Comparison of ENCODE assay signal across 13 mouse cellular contexts in genomic region chr9:80022821-80023220, GRCm38 (mm10). TPM values are rescaled to one million over a fixed set of nuclear protein-coding genes. Genes with fewer than 3 reads are reported as not detected.
A peak's percentile ranks its signal among the peaks of the same experiment; 100 is the strongest.
DNase-seq lines count a peak whose midpoint lies in the region; ATAC-seq lines count a peak whose summit lies in the region.
"Had no signal": no experiment of that assay in that cellular context is flagged by ENCODE, and none has a peak within 500 bp of the region (broad histone marks: within the 10 kb centered on the region; RNA-seq: fewer than 3 reads in every experiment).

No protein-coding gene starts in this region.

- DNase-seq in embryo, embryonic 11 days: peak; percentile 10
- DNase-seq in embryo, embryonic 10 days (ENCODE audit: low spot score): no peak
- DNase-seq in ZHBTc4 (ENCODE audit: low read depth, low spot score): peak; percentile 35
- DNase-seq in heart, postnatal 10 days: peak; percentile 14 to 23
- DNase-seq in left cerebral cortex, adult 9 months (ENCODE audit: low spot score in 2 of 2): no peak
- DNase-seq in left cerebral cortex, postnatal 14 days (ENCODE audit: low spot score in 2 of 2): no peak
- DNase-seq: cerebellum, adult 11-12 months; thymus, adult 2 months had no signal

- no peaks in the 10 kb centered on the region for H3K27me3 ChIP-seq in kidney, embryonic 15.5 days
- H3K27me3 ChIP-seq in kidney, embryonic 14.5 days (ENCODE audit: control insufficient read depth, insufficient read depth, low read length): no peaks in the 10 kb centered on the region
- H3K27me3 ChIP-seq: hindbrain, embryonic 15.5 days; limb, embryonic 13.5 days had no signal

- H3K9ac ChIP-seq in kidney, embryonic 15.5 days: no peak overlapping the region
- H3K9ac ChIP-seq in kidney, embryonic 14.5 days (ENCODE audit: low read depth, low read length): no peak overlapping the region
- H3K9ac ChIP-seq: hindbrain, embryonic 15.5 days; limb, embryonic 13.5 days had no signal

- H3K4me2 ChIP-seq in kidney, embryonic 15.5 days: no peak overlapping the region
- H3K4me2 ChIP-seq in kidney, embryonic 14.5 days (replicated peaks; ENCODE audit: low read depth, low read length): no peak overlapping the region
- H3K4me2 ChIP-seq: hindbrain, embryonic 15.5 days; limb, embryonic 13.5 days had no signal

- H3K4me1 ChIP-seq in kidney, embryonic 15.5 days: 0 out of 2 replicates have a peak, but pooled peaks cover 9% of the 10 kb centered on the region
- H3K4me1 ChIP-seq in kidney, embryonic 14.5 days (ENCODE audit: control insufficient read depth, insufficient read depth, low read length): no peaks in the 10 kb centered on the region
- H3K4me1 ChIP-seq: hindbrain, embryonic 15.5 days; limb, embryonic 13.5 days had no signal

- ATAC-seq in kidney, embryonic 15.5 days (replicated peaks; ENCODE audit: low FRiP score): 0 out of 2 replicates have a peak, but pooled peaks have one; percentile 30
- no peak for ATAC-seq in kidney, embryonic 14.5 days (ENCODE audit: low FRiP score, low TSS enrichment)

- no peak overlapping the region for H3K27ac ChIP-seq in kidney, embryonic 15.5 days
- H3K27ac ChIP-seq in kidney, embryonic 14.5 days (ENCODE audit: low read depth, low read length): no peak overlapping the region
- H3K27ac ChIP-seq: hindbrain, embryonic 15.5 days; kidney, postnatal 0 days; limb, embryonic 13.5 days had no signal

- intact Hi-C loops in heart, postnatal 10 days (cut with DNase I): loop anchor here (10.0 kb wide), 1 partner anchor 1248 kb away; no protein-coding TSS in a partner anchor
- intact Hi-C loops in left cerebral cortex, postnatal 14 days (cut with DNase I): no loop called here

- WGBS in kidney, embryonic 15.5 days: 62% methylated on average over 8 of the region's 8 CpGs
- 69% methylated on average over 8 of the region's 8 CpGs for WGBS in kidney, embryonic 14.5 days

- no peaks in the 10 kb centered on the region for H3K36me3 ChIP-seq in kidney, embryonic 15.5 days
- no peaks in the 10 kb centered on the region for H3K36me3 ChIP-seq in kidney, embryonic 14.5 days (ENCODE audit: control insufficient read depth, insufficient read depth, low read length)
- H3K36me3 ChIP-seq: hindbrain, embryonic 15.5 days; limb, embryonic 13.5 days had no signal

- no peaks in the 10 kb centered on the region for H3K9me3 ChIP-seq in kidney, embryonic 15.5 days (replicated peaks)
- H3K9me3 ChIP-seq in kidney, embryonic 14.5 days (ENCODE audit: control insufficient read depth, low read length): no peaks in the 10 kb centered on the region
- H3K9me3 ChIP-seq: hindbrain, embryonic 15.5 days; limb, embryonic 13.5 days had no signal

- no peak overlapping the region for H3K4me3 ChIP-seq in kidney, embryonic 15.5 days (replicated peaks)
- H3K4me3 ChIP-seq in kidney, embryonic 14.5 days (ENCODE audit: low read length): no peak overlapping the region
- H3K4me3 ChIP-seq: hindbrain, embryonic 15.5 days; limb, embryonic 13.5 days had no signal

RNA-seq across cellular contexts. Expression of gene Filip1, which starts 10.2 kb away (rescaled TPM):
- polyA plus RNA-seq in kidney, embryonic 15.5 days (2015; fragmentation: Nextera tagmentation; extraction: Ambion mirVana): 5.8 and 6.5 TPM in 2 replicates
- 1.9 and 4.5 TPM in 2 replicates for polyA plus RNA-seq in kidney, embryonic 14.5 days (2014; fragmentation: Nextera tagmentation; extraction: Ambion mirVana)
- 100 to 1,000 TPM; 129 to 143 TPM for total RNA-seq in heart, postnatal 10 days (2021)
- 10 to 100 TPM; 17.8 to 20.9 TPM for total RNA-seq in left cerebral cortex, postnatal 14 days (2021)

RNA-seq across cellular contexts. Expression of gene Senp6, which starts 43.9 kb away (rescaled TPM):
- 50.2 and 50.7 TPM in 2 replicates for polyA plus RNA-seq in kidney, embryonic 15.5 days (2015; fragmentation: Nextera tagmentation; extraction: Ambion mirVana)
- polyA plus RNA-seq in kidney, embryonic 14.5 days (2014; fragmentation: Nextera tagmentation; extraction: Ambion mirVana): 73.5 and 82.3 TPM in 2 replicates
- total RNA-seq in heart, postnatal 10 days (2021): 10 to 100 TPM; 87.9 to 91.3 TPM
- 10 to 100 TPM; 95.9 to 97.9 TPM for total RNA-seq in left cerebral cortex, postnatal 14 days (2021)

Comparison
In these comparisons a context has a peak if more than half of its experiments do, and no peak if none do; other contexts are left out.
1. DNase-seq: peak in embryo, embryonic 11 days (single experiment), ZHBTc4 (single experiment) and heart, postnatal 10 days (2 of 2); none in embryo, embryonic 10 days (single experiment), left cerebral cortex, adult 9 months (0 of 2) and left cerebral cortex, postnatal 14 days (0 of 2).
2. RNA of gene Filip1, which starts 10.2 kb away (total RNA-seq): 129 to 143 TPM in heart, postnatal 10 days; 17.8 to 20.9 TPM in left cerebral cortex, postnatal 14 days; every median in the first group is over 4 times any median in the second.